Mouse (Mus musculus) MEL-GATA-1-ER (cell line): Measurements from ENCODE around the gene Rps19bp1.
A peak's percentile ranks its signal among the peaks of the same experiment; 100 is the strongest.

Experiments used
- DNase-seq: peaks from one replicate; pipeline ENCODE4 v3.0.0-alpha.2; 2012; ENCODE audit warnings: low read depth; ENCODE audit errors: extremely low read depth

Gene Rps19bp1

DNA sequence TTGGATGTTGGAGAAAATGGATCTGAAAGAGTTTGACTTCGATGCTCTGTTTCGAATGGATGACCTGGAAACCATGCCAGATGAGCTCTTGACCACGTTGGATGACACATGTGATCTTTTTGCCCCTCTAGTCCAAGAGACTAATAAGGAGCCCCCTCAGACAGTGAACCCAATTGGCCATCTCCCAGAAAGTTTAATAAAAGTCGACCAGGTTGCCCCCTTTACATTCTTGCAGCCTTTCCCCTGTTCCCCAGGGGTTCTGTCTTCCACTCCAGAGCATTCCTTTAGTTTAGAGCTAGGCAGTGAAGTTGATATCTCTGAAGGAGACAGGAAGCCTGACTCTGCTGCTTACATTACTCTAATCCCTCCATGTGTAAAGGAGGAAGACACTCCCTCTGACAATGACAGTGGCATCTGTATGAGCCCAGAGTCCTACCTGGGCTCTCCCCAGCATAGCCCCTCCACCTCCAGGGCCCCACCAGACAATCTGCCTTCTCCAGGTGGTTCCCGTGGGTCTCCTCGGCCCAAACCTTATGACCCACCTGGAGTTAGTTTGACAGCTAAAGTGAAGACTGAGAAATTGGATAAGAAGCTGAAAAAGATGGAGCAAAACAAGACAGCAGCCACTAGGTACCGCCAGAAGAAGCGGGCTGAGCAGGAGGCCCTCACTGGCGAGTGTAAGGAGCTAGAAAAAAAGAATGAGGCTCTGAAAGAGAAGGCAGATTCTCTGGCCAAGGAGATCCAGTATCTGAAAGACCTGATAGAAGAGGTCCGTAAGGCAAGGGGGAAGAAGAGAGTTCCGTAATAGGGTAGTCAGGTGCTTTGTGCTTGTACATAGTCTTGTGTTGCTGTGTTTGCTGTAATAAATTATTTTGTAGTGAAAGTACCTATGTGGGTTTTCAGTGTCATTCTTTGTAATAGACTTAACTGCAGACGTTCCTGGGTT, 7.2 kb downstream of the Rps19bp1 start:
- no peak for DNase-seq

DNA sequence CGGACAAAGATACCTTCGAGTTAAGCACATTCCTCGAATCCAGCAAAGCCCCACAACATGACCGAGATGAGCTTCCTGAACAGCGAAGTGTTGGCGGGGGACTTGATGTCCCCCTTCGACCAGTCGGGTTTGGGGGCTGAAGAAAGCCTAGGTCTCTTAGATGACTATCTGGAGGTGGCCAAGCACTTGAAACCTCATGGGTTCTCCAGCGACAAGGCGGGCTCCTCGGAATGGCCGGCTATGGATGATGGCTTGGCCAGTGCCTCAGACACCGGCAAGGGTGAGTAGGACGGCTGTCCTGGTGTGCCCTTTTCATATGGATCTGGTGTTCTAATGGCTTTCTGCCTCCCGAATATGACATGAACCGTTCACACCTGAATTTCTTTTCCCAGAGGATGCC, 7.9 kb downstream of the Rps19bp1 start:
- DNase-seq = no peak

DNA sequence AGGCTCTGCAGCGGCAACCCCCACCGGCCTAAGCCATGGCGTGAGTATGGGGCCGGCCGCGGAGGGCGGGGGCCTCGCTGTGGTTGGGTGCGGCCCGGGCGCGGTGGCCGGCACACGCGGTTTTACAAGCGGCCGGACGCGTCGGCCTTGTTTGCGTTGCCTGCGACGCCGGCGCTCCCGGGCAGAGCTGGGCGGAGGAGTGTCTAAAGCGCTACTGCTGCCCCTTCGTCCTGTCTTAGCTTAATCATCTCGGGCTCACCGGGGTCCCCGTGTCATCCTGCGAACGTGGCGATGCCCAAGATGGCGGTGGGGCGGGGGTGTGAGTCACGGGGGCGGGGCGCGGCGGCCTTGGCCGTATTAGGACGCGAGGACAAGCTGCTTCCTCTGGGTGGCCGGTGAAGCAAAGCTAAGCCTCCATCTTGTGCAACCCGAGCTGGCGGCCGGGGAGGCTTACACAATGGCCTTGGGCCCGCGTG, 8.4 kb downstream of the Rps19bp1 start:
- DNase-seq = no peak

DNA sequence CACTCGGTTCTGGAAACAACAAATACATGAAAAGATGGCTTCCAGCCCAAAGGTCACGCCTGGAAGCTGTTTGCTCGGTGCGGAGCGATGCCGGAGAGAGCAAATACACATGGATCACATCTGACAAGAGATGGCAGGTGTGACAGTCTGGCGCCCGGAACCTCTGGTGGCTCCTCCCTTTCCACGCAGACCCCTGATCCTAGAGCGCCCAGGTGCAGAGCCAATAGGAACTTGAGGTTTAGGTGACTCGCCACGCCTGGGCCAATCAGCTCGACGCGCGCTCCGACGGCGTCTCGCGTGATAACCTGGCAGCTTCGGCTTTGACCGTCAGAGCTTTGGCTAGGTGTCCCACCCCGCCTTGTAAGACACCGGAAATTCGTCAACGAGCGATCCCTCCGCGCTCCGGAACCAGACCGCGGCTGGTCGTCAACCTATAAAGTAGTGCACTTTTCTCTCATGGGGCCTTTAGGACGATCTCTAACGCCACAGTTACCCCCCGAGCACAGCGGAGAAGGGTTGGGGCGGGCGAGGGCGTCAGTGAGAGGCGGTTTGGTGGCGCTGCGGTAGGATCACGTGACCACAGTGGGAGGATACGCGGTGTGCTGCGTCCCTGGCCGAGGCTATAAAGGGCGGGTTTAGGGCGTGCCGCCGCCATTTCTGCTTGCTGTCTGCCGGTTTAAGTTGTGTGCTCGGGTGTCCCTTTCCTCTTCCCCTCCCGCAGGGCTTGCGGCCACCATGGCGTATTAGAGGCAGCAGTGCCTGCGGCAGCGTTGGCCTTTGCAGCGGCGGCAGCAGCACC, 9.1 kb downstream of the Rps19bp1 start, which contains the start of gene Atf4:
Gene Atf4 (plus strand): TSS at position 338 of the 799 bp plus-strand sequence.
- DNase-seq = peak; percentile 99

DNA sequence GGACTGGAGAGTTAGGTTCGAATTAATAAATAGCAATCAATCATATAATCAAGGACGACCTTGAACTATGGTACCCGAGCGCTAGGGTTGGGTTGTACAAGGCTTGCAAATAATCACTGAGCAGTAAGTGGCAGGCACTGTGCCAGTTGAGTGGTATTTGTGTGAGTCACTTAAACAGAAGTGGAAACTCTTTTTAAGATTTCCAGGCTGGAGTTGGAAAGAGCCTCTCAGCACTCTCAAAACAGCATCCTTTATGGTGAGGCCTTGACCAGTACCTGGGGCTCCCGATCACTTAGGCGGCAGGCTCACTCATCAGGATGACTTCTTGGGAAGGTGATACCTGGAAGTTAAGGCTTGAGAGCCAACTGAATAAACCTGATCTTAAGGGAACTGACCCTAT, 9.9 kb downstream of the Rps19bp1 start:
- DNase-seq = no peak

DNA sequence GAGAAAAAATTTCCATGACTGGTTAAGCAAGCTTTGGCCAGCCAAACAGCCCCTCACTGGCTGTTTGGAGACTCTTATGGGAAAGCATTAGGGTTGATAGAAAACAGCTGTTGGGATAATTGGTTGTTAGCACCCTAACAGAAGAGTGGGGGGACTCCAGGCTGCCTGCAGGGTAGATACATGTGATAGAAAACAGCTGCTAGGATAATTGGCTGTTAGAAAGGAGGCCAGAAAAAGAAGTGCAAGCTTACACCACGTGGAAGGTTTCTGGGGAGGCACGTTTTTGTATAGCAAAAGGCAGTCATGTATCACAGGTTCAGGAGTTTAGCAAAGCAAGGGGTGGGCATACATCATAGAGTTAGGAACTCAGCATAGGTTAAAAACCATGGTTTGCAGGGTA, 10.6 kb downstream of the Rps19bp1 start:
- no peak for DNase-seq

DNA sequence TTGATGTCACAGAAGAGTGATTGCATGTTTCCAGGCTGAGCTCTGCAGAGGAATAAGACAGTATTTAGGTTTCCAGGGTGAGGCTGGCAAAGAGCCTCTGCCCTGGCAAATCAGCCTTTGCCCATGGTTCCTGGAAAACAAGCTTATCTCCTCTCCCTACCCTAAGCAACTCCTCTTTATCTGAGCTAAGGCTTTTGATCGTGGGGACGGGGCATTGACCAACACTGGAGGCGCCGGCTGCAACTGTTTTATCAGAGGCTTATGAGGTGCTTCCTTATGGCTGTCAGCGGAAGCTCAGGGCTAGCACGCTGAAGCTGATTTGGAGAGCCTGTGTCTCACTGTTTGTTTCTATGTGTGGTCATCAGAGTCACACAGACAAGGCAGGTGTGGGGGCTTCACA, 13.5 kb downstream of the Rps19bp1 start:
- peak; percentile 65 for DNase-seq

DNA sequence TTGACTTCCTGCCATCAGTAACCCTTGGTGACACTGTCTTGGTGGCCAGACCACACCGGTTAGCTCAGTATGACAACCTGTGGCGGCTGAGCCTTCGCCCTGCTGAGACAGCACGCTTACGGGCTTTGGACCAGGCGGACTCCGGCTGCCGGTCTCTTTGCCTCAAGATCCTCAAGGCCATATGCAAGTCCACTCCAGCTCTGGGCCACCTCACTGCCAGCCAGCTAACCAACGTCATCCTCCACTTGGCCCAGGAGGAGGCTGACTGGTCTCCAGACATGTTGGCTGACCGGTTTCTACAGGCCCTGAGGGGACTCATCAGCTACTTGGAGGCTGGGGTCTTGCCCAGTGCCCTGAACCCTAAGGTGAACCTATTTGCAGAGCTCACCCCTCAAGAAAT, 14.4 kb downstream of the Rps19bp1 start:
- DNase-seq = no peak

DNA sequence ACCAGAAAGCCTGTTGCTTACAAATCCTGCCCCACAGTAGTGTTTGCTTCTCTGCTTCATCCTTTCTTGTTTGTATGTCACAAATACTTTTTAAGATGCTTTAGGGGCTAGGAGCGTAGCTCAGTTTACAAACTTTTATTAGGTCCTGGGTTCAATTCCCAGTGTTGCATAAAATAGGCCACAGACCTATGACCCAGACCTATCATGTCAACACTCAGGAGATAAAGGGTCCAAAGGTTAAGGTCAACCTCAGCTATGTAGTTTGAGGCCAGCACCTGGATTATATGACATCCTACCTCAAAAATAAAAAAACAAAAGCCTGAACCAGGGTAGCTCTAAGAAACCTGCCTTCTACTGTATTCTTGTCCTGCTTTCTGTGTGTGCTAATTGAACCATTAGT, 15.5 kb downstream of the Rps19bp1 start:
- no peak for DNase-seq

DNA sequence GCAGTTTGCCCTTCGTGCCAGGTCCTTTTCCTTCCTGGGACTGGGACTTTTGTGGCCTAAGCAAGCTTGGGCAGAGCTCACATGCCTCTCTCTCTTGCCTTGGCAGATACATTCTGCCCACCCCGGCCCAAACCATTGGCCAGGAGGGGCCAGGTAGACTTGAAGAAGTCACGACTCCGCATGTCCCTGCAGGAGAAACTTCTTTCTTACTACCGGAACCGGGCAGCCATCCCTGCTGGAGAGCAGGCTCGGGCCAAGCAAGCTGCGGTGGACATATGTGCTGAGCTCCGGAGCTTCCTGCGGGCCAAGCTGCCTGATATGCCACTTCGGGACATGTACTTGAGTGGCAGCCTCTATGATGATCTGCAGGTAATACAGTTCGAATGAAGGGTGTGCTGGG, 16.0 kb downstream of the Rps19bp1 start:
- DNase-seq = no peak

DNA sequence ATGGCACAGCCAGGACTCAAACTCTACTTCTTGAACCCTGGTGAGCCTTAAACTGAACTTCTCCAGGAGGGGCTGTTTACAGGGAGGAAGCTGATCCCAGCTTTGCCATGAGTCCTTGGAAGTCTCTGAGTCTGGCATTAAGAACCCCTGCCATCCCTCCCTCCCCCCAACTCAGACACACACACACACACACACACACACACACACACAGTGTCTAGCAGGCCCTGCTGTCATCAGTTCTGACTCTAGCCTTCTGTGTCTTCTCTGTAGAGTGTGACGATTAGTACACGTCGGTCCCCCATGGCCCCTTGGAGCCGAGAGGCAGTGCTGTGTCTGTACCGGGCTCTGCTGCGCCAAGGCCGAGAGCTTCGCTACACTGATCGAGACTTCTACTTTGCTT, 28.6 kb downstream of the Rps19bp1 start, which contains the start of gene AC140267.1:
Gene AC140267.1 (plus strand): TSS at position 301 of the 400 bp plus-strand sequence.
- DNase-seq = no peak

DNA sequence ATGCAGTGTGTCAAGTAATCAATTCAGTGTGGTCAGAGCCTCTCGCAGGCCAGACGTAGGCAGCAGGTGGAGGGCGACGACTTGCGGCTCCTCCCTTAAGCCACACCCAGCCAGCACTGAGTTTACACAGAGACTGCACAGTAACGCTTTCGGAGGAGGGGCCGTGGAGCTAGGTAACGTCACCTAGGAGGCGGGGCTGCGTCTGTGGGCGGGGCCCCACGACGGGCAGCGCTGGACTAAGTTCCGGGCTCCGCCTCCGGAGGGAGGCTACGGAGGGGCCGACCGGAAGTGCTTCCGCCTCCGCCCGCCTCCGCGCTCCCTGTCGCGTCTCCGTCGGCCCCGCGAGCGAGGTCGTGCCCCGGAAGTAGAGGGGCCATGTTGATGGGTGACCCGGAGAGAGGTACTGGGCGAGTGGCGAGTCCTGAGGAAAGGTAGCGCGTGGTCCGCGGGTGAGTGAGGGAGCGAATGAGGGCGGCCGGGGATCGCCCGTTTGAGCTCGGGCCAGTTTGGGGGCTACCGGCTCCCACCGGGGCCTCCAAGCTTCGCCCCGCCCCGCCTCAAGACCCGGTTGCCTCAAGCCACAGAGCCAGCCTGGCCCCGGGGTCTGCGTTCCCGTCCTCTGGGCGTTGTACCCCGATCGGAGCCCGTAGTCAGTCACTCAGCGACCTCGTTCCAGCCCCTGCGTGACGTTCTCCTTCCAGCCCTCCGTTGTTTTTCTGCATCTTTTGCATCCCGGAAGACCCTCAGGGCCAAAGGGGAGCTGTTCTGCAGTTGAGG, 30.2 kb downstream of the Rps19bp1 start, which contains the start of gene Mief1:
Gene Mief1 (plus strand): TSS at position 286 of the 777 bp plus-strand sequence.
- peak; percentile 91 for DNase-seq

DNA sequence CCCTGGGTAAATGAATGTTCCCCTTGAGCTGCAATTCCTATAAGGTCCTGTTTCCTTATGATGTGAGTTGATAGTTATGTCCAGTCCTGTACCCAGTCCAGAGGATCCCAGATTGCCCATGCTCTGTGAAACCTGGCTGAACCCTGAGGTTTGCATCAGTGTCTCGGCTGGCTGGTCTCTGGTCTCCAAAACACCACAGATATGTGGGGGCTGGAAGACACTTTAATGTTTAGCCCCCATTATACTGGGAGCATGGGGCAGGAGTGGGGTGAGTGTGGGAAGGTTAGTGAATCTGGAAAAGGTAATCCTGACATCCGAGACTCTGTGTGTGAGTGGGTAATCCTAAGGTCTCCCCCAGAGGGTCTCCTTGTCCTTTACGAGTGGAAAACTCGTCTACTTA, 31.1 kb downstream of the Rps19bp1 start:
- DNase-seq = no peak

DNA sequence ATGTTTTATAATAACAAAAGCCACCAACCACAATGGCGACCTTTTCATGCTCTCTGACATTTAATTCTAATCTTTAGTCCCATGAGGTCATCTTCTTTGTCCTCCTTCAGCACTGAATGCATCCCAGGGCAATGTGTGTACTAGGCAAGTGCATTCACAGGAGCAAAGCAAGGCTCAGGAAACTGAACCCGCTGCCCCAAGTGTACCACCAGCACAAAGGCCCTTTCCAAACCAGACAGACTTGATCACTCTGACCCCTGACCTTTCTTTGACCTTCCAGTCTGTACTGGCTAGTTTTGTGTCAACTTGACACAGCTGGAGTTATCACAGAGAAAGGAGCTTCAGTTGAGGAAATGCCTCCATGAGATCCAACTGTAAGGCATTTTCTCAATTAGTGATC, 31.8 kb downstream of the Rps19bp1 start:
- DNase-seq = no peak

DNA sequence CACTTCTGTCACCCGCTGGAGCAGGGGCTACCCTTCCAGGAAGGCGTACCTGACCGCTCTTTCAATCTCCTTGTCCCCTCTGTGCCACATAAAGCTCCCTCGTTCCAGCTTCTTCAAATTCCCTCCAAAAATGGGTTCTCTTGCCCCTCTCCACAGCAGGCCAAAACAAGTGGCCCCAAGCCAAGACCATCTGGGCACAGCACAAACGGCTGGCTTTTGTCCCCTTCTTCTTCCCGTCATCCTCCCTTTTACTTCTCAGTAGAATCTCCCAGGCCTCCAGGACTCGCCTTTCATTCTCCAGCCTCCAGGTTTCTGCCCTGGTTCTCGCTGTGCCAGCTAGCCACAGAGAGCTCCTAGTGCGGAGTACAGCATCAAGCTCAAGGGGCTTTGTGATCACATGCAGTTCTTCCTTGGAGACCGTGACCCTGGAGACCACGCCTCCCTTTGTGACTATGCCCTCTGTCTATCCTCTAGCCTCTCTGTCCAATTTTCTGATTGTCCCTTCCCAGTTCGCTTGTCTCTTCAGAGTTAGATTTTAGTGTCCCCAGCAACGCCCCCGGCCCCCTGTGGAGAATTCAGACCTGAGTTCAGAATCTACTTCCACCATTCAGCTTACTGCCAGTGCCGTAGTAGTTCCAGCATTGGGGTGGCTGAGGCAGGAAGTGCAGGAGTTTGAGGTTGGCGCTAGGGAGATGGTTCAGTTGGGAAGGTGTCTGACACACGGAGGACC, 35.9 kb downstream of the Rps19bp1 start:
- DNase-seq = no peak

DNA sequence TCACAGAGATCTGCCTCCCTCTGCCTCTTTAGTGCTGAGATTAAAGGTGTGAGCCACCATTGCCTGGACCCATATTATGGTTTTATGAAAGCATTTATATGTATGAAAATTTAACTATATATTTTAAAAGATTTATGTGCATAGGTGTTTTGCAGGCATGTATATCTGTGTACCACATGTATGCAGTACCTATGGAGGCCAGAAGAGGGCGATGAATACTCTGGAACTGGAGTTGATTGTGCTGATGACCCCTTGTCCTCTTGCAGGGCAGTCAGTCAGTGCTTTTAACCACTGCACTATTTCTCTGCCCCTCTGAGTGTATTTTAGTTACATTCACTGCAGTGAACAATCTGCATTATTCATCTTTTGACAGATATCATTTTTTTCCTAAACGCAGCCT, 38.3 kb downstream of the Rps19bp1 start:
- peak; percentile 52 for DNase-seq

DNA sequence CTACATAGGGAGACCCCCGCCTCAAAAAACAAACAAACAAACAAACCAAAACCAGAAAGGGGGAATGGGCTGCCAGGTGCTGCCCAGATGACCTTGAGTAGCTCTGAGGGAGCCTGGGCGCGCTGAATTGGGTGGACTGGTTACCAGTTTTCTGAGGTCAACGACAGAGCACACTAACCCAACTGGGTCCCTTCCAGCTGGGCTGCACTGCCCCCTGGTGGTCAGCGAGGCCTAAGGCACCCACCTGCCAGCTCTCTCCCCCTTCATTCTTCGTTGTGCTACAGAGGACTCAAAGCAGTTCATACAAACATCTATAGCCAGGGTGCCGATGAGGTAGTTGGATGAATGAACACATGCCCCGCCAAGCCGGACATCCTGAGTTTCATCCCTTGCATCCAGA, 38.9 kb downstream of the Rps19bp1 start:
- DNase-seq = peak; percentile 52

DNA sequence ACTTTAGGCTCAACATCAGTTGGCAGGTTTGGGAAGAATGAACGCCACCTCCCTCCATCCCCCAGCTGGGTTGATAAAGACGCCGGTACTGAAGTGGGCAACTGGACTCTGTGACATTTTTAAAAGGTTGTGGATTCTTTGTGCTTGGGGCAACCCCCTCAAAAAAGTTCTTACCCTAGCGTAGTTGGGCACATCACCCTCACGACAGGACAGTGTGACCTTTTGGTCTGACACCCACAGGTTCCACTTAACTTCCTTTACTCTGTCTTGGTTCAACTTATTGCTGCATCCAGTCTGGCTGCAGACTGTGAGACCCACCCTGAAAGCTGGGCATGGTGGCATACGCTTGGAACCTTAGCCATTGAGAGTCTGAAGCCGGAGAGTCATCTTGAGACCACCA, 40.4 kb downstream of the Rps19bp1 start:
- no peak for DNase-seq

DNA sequence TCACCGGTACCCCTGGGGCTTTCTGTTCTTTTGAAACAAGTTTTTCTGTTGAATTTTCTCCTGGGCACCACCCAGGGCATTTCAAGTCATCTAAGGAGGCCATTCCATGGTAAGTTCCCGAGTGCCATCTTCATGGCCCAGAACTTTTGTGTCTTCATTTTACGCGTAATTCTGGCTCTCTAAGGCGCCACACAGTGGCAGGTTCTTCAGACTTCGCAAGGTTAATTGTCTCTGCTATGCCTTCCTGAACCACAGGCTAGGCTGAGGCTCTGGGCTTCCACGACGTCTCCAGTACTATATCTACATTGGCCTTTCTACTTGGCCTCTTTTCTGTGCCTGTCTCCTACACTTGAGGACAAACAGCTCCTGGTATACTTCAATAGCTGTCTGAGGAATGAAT, 43.1 kb downstream of the Rps19bp1 start:
- DNase-seq = no peak
